In genomic region chr2:173300663-173301630, GRCm38 (mm10) we compare ENCODE assay signal across 9 mouse cellular contexts. TPM values are rescaled to one million over a fixed set of nuclear protein-coding genes. Genes with fewer than 3 reads are reported as not detected.
DNase-seq lines count a peak whose midpoint lies in the region; ATAC-seq and TF ChIP-seq lines count a peak whose summit lies in the region.
"Had no signal": no experiment of that assay in that cellular context is flagged by ENCODE, and none has a peak within 500 bp of the region (broad histone marks: within the 10 kb centered on the region; RNA-seq: fewer than 3 reads in every experiment).

No protein-coding gene starts in this region.

- intact Hi-C loops in heart, postnatal 14 days (cut with DNase I) = no loop called here

- no peaks in the 10 kb centered on the region for H3K27me3 ChIP-seq in forebrain, postnatal 0 days (ENCODE audit: insufficient read depth, low read length)
- H3K27me3 ChIP-seq in forebrain, embryonic 12.5 days = no peaks in the 10 kb centered on the region

- no peak overlapping the region for H3K9ac ChIP-seq in forebrain, postnatal 0 days
- H3K9ac ChIP-seq in forebrain, embryonic 12.5 days = no peak overlapping the region

- TF ChIP-seq POLR2A in lung, adult 2 months (IDR thresholded peaks at IDR 0.05; ENCODE audit: borderline replicate concordance, extremely low read depth, low read depth, low read length) = no peak

- ATAC-seq in forebrain, postnatal 0 days = peak; percentile 67
- no peak for ATAC-seq in forebrain, embryonic 12.5 days (ENCODE audit: low FRiP score)

- H3K36me3 ChIP-seq in forebrain, postnatal 0 days (ENCODE audit: insufficient read depth) = no peaks in the 10 kb centered on the region
- H3K36me3 ChIP-seq in forebrain, embryonic 12.5 days (replicated peaks) = no peaks in the 10 kb centered on the region

- no peaks in the 10 kb centered on the region for H3K4me1 ChIP-seq in forebrain, postnatal 0 days (ENCODE audit: insufficient read depth)
- 0 out of 2 replicates have a peak, but pooled peaks cover 3% of the 10 kb centered on the region for H3K4me1 ChIP-seq in forebrain, embryonic 12.5 days
- H3K4me1 ChIP-seq in lung, adult 2 months (ENCODE audit: control insufficient read depth, insufficient read depth, low read length) = no peaks in the 10 kb centered on the region

- DNase-seq in forebrain, postnatal 0 days = peak; percentile 25
- no peak for DNase-seq in lung, adult 2 months
- no peak for DNase-seq in lung, postnatal 36 days
- DNase-seq in heart, postnatal 14 days = peak; percentile 35 to 54
- DNase-seq in right cerebral cortex, postnatal 10 days (ENCODE audit: low spot score in 2 of 2) = peak; percentile 74 to 77
- DNase-seq in cerebellum, adult 18-20 months = no peak
- no peak for DNase-seq in thymus, postnatal 25 days

- peak; percentile 50; the same call in 1 of the 2 replicates for TF ChIP-seq CTCF in forebrain, postnatal 0 days (IDR thresholded peaks at IDR 0.05; ENCODE audit: low read depth)
- 0 out of 2 replicates have a peak, but pooled peaks have one; percentile 24 for TF ChIP-seq CTCF in lung, adult 2 months (IDR thresholded peaks at IDR 0.05; ENCODE audit: insufficient read depth, low read length)

- 64% methylated on average over 28 of the region's 28 CpGs for WGBS in forebrain, postnatal 0 days
- WGBS in forebrain, embryonic 12.5 days = 73% methylated on average over 28 of the region's 28 CpGs
- 66% methylated on average over 28 of the region's 28 CpGs for WGBS in lung, adult 2 months

- H3K4me3 ChIP-seq in forebrain, postnatal 0 days (ENCODE audit: low read depth, low read length) = no peak overlapping the region
- no peak overlapping the region for H3K4me3 ChIP-seq in forebrain, embryonic 12.5 days (replicated peaks)
- H3K4me3 ChIP-seq in lung, adult 2 months (replicated peaks; ENCODE audit: extremely low read depth, low read depth, low read length) = no peak overlapping the region
- H3K4me3 ChIP-seq: myocyte had no signal

- H3K9me3 ChIP-seq in forebrain, postnatal 0 days (ENCODE audit: low read length) = no peaks in the 10 kb centered on the region; the same call in 1 of the 2 replicates
- H3K9me3 ChIP-seq in forebrain, embryonic 12.5 days = 0 out of 2 replicates have a peak, but pooled peaks cover 3% of the 10 kb centered on the region

- 0 out of 2 replicates have a peak overlapping the region, but pooled peaks have one; percentile 21 for H3K27ac ChIP-seq in forebrain, postnatal 0 days (ENCODE audit: low read depth, low read length)
- H3K27ac ChIP-seq in forebrain, embryonic 12.5 days = no peak overlapping the region

- no peak overlapping the region for H3K4me2 ChIP-seq in forebrain, postnatal 0 days (ENCODE audit: low read depth)
- H3K4me2 ChIP-seq in forebrain, embryonic 12.5 days = no peak overlapping the region

RNA-seq across cellular contexts. Expression of gene Pmepa1, which starts 24.6 kb away (rescaled TPM):
- total RNA-seq in forebrain, postnatal 0 days (2014; rRNA removed) = 6.9 and 8.5 TPM in 2 replicates
- 2.5 and 3.1 TPM in 2 replicates for polyA plus RNA-seq in forebrain, postnatal 0 days (2015; fragmentation: Nextera tagmentation; extraction: Ambion mirVana)
- polyA plus RNA-seq in forebrain, embryonic 12.5 days (2016; fragmentation: Nextera tagmentation; extraction: Ambion mirVana) = 3.7 and 4.7 TPM in 2 replicates
- polyA plus RNA-seq in lung, adult 2 months (2012; rRNA removed) = 96.2 and 97.7 TPM in 2 replicates
- 10 to 100 TPM; 32.4 to 32.5 TPM for total RNA-seq in heart, postnatal 14 days (2021)

Comparison
In these comparisons a context has a peak if more than half of its experiments do, and no peak if none do; other contexts are left out.
1. DNase-seq: peak in forebrain, postnatal 0 days (single experiment), heart, postnatal 14 days (2 of 2) and right cerebral cortex, postnatal 10 days (2 of 2); none in lung, adult 2 months (single experiment), lung, postnatal 36 days (single experiment), cerebellum, adult 18-20 months (0 of 2) and thymus, postnatal 25 days (single experiment).
2. RNA of gene Pmepa1, which starts 24.6 kb away (polyA plus RNA-seq): 96.2 to 97.7 TPM in lung, adult 2 months; 3.7 to 4.7 TPM in forebrain, embryonic 12.5 days and 2.5 to 3.1 TPM in forebrain, postnatal 0 days; every median in the first group is over 10 times any median in the second.